Mouse (Mus musculus) spleen, adult 2 months (tissue): ENCODE data around the gene Olfr215.

Source experiments
- CTCF ChIP-seq: fragments of 200-500 bp; IDR thresholded peaks from 2 replicates; pipeline ENCODE4 v1.5.1; 2011; ENCODE audit warnings: mild to moderate bottlenecking, inconsistent platforms; ENCODE audit not compliant: insufficient read depth, insufficient read length, insufficient replicate concordance; ENCODE audit errors: extremely low read depth
- POLR2A ChIP-seq: fragments of 200-500 bp; IDR thresholded peaks from 2 replicates; pipeline ENCODE4 v1.6.1; 2011; ENCODE audit warnings: low read depth, low read length, inconsistent platforms

DNA sequence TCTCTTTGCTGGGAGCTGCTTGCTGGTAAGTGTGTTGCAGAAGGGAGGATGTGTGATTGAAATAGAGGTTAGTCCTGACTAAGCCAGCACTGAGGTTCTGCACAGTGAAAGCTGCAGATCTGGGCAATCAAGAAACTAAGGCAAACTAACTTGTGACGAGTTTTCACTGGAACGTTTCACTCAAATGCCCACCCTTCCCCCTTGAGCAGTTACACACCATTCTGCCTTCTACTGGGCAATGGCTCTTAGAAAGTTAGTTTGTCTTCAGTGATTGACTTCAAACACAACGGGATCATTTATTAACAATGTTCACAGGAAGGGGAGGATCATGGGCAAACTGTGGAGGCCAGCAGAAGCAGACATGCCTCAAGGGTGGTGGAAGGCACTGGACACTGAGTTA is 29.0 kb downstream of the Olfr215 start:
- no peak for TF ChIP-seq CTCF
- TF ChIP-seq POLR2A, result no peak
